Mouse (Mus musculus): ENCODE data around the gene Rxylt1. TPM values are rescaled to one million over a fixed set of nuclear protein-coding genes. Genes with fewer than 3 reads are reported as not detected.

Rxylt1 gene
- total RNA-seq, 1 experiment = 49.9 TPM

DNA sequence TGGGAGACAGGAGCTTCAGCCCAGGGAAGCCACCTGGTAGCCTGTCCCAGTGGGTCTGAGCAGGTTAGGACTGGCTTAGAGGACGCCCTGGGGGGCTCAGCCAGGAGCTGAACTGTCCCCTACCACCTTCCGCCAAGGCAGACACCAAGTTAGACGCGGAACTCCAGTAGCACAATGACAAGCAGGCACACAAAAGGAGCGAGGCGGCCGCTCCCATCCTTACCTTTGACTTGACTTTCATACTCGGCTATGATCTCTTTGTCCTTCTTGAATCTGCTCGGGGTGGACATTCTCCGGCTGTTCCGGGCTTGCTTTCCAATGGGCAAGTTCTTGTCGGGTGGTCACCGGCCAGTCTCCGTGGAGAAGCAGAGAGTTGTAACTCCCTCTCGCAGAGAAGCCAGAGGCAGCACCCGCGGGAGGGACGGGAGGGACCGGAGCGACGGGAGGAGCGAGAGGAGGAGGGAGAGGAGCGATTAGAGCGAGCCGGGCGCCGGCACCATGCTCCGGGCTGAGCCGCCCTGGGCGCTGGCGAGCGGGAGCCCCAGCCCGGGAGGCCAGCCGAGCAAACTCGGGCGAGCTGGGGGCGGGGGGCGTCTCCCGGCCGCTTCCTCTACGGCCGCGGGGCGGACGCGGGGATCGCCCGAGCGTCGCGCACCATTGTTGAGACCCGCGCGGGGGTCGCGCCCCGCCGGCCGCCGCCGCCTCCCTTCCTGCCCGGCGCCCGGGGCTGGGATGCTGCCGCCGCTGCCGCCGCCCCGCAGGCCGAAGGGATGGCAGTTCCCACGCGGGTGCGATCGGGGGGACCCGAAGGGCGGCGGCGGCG is 50.1 kb downstream of the Rxylt1 start, which contains the start of gene Srgap1:
Gene Srgap1, minus strand, starts transcription at position 412 of the 823 bp plus-strand sequence.
- Histone ChIP-seq H3K9ac (ENCODE audit: insufficient read depth, low read depth, low read length, poor library complexity, severe bottlenecking) (peak within 1 kb of the TSS; percentile 70), H3K4me1 (ENCODE audit: control insufficient read depth in 2 of 2, insufficient read depth in 2 of 2, low read length in 2 of 2, poor library complexity in 1 of 2) (peaks cover 0 to 2% of the 10 kb centered on the region in 2 experiments; a peak in 1 of 4 replicates), H3K36me3 (ENCODE audit: control insufficient read depth, insufficient read depth, low read length, poor library complexity, severe bottlenecking) (no peaks in the 10 kb centered on the region), H3K4me3 (ENCODE audit: insufficient read depth in 1 of 2, low read depth in 1 of 2, low read length in 2 of 2, poor library complexity in 1 of 2, severe bottlenecking in 1 of 2) (peak within 1 kb of the TSS; percentile 66 to 81), H3K9me3 (ENCODE audit: control insufficient read depth, insufficient read depth, low read depth, low read length) (no peaks in the 10 kb centered on the region), H3K27ac (ENCODE audit: insufficient read depth, low read depth, low read length, poor library complexity, severe bottlenecking) (peak within 1 kb of the TSS; percentile 34; the same call in 1 of the 2 replicates)
- TF ChIP-seq CHD2 (IDR thresholded peaks at IDR 0.05; ENCODE audit: low read depth, low read length) (no peak), ZNF384 (IDR thresholded peaks at IDR 0.05; ENCODE audit: low read depth, low read length) (no peak), MAFK (IDR thresholded peaks at IDR 0.05; ENCODE audit: insufficient read depth, low read depth, low read length) (no peak), ZC3H11A (IDR thresholded peaks at IDR 0.05; ENCODE audit: borderline replicate concordance, low read depth, low read length) (no peak), HCFC1 (IDR thresholded peaks at IDR 0.05; ENCODE audit: borderline replicate concordance, insufficient read depth, low read length) (no peak)
- in situ Hi-C loops (cut with MboI; ENCODE audit: low sequenced_read_pairs in 2 of 2, unreplicated experiment in 2 of 2) = loop anchor here (5.0 to 25.0 kb wide), 2 partner anchors 285 kb away; no protein-coding TSS in a partner anchor
- DNase-seq (ENCODE audit: low read depth, low spot score) = peak; percentile 63

DNA sequence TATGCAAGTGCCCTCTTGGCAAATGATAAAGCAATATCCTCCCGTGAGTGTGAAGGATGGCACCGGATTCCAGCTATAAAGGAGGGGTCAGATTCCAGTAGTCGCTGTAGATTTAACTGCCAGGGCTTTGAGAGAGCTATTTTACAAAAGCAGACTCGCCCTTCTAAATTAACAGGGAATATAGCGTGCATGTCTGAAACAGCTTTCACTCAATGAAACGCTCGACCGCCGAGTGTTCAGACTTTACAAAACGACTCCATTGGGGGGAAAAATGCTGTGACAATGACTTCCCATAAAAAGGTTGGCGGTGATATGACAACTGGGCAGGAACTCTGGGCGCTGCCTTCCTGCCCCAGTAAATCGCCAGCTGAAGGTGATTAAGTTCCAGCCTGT is 50.7 kb downstream of the Rxylt1 start:
- peaks cover 0 to 2% of the 10 kb centered on the region in 2 experiments; a peak in 1 of 4 replicates for H3K4me1 ChIP-seq (ENCODE audit: control insufficient read depth in 2 of 2, insufficient read depth in 2 of 2, low read length in 2 of 2, poor library complexity in 1 of 2)
- no peak for DNase-seq (ENCODE audit: low read depth, low spot score)
- H3K9ac ChIP-seq (ENCODE audit: insufficient read depth, low read depth, low read length, poor library complexity, severe bottlenecking) = peak overlapping the region; percentile 70; the same call in 1 of the 2 replicates
- H3K27ac ChIP-seq (ENCODE audit: insufficient read depth, low read depth, low read length, poor library complexity, severe bottlenecking) = no peak overlapping the region
- no peaks in the 10 kb centered on the region for H3K36me3 ChIP-seq (ENCODE audit: control insufficient read depth, insufficient read depth, low read length, poor library complexity, severe bottlenecking)
- peak overlapping the region; percentile 66 to 81 for H3K4me3 ChIP-seq (ENCODE audit: insufficient read depth in 1 of 2, low read depth in 1 of 2, low read length in 2 of 2, poor library complexity in 1 of 2, severe bottlenecking in 1 of 2)
- in situ Hi-C loops (cut with MboI; ENCODE audit: low sequenced_read_pairs in 2 of 2, unreplicated experiment in 2 of 2) = loop anchor here (5.0 to 25.0 kb wide), 2 partner anchors 284 kb away; no protein-coding TSS in a partner anchor
- TF ChIP-seq ZNF384 (IDR thresholded peaks at IDR 0.05; ENCODE audit: low read depth, low read length) = no peak
- no peak for TF ChIP-seq HCFC1 (IDR thresholded peaks at IDR 0.05; ENCODE audit: borderline replicate concordance, insufficient read depth, low read length)
- TF ChIP-seq MAFK (IDR thresholded peaks at IDR 0.05; ENCODE audit: insufficient read depth, low read depth, low read length) = no peak
- no peak for TF ChIP-seq CHD2 (IDR thresholded peaks at IDR 0.05; ENCODE audit: low read depth, low read length)
- no peak for TF ChIP-seq ZC3H11A (IDR thresholded peaks at IDR 0.05; ENCODE audit: borderline replicate concordance, low read depth, low read length)
- no peaks in the 10 kb centered on the region for H3K9me3 ChIP-seq (ENCODE audit: control insufficient read depth, insufficient read depth, low read depth, low read length)

DNA sequence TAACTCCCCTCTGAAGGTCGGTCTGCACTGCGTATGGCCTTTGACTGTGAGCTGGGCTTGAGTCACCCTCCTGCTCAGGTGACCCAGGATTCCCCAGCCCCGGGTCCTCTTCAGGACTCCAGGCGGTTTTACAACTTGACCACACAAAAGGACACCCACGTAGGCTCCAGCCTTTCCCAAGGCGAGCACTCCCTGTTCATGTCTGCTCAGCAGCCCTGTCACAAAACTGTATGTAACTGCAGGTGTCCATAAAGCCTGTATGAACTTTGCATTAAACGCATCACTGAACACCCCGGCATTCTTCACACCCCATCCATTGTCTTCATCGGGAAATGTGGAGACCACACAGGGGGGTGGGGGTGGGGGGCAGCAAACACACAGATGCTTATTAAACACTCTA is 51.2 kb downstream of the Rxylt1 start:
- in situ Hi-C loops (cut with MboI; ENCODE audit: low sequenced_read_pairs in 2 of 2, unreplicated experiment in 2 of 2) = loop anchor here (5.0 to 25.0 kb wide), 2 partner anchors 284 kb away; no protein-coding TSS in a partner anchor
- TF ChIP-seq MAFK (IDR thresholded peaks at IDR 0.05; ENCODE audit: insufficient read depth, low read depth, low read length) (no peak), ZNF384 (IDR thresholded peaks at IDR 0.05; ENCODE audit: low read depth, low read length) (no peak), CHD2 (IDR thresholded peaks at IDR 0.05; ENCODE audit: low read depth, low read length) (no peak)
- Histone ChIP-seq H3K9me3 (ENCODE audit: control insufficient read depth, insufficient read depth, low read depth, low read length) (no peaks in the 10 kb centered on the region), H3K27ac (ENCODE audit: insufficient read depth, low read depth, low read length, poor library complexity, severe bottlenecking) (peak overlapping the region; percentile 34; the same call in 1 of the 2 replicates), H3K4me1 (ENCODE audit: control insufficient read depth in 2 of 2, insufficient read depth in 2 of 2, low read length in 2 of 2, poor library complexity in 1 of 2) (peaks cover 0 to 2% of the 10 kb centered on the region in 2 experiments; a peak in 1 of 4 replicates), H3K9ac (ENCODE audit: insufficient read depth, low read depth, low read length, poor library complexity, severe bottlenecking) (no peak overlapping the region), H3K36me3 (ENCODE audit: control insufficient read depth, insufficient read depth, low read length, poor library complexity, severe bottlenecking) (no peaks in the 10 kb centered on the region), H3K4me3 (ENCODE audit: insufficient read depth in 1 of 2, low read depth in 1 of 2, low read length in 2 of 2, poor library complexity in 1 of 2, severe bottlenecking in 1 of 2) (0 out of 4 replicates have a peak overlapping the region, but pooled peaks of 1 of the 2 experiments have one; percentile 66)
- DNase-seq (ENCODE audit: low read depth, low spot score) = no peak

DNA sequence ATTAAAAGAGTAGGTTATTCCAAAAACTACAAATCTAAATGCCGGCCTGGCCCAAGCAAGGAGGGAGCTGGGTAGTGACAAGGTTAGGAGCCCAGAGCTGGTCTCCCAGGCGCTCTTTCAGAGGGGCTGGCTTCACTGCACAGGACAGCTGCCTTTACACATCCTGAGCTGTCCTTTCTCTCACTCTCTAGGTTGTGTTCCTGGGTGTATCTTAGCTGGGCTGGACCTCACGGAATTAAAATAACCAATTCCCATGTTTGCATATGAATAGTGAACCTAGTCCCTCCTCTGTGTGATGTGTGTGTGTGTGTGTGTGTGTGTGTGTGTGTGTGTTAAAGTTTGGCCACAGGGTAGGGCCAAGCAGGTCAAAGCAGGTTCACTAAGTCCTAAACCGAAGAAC is 52.2 kb downstream of the Rxylt1 start:
- TF ChIP-seq ZC3H11A (IDR thresholded peaks at IDR 0.05; ENCODE audit: borderline replicate concordance, low read depth, low read length) (no peak), MAFK (IDR thresholded peaks at IDR 0.05; ENCODE audit: insufficient read depth, low read depth, low read length) (no peak), ZNF384 (IDR thresholded peaks at IDR 0.05; ENCODE audit: low read depth, low read length) (no peak), HCFC1 (IDR thresholded peaks at IDR 0.05; ENCODE audit: borderline replicate concordance, insufficient read depth, low read length) (no peak), CHD2 (IDR thresholded peaks at IDR 0.05; ENCODE audit: low read depth, low read length) (no peak)
- Histone ChIP-seq H3K9me3 (ENCODE audit: control insufficient read depth, insufficient read depth, low read depth, low read length) (no peaks in the 10 kb centered on the region), H3K4me3 (ENCODE audit: insufficient read depth in 1 of 2, low read depth in 1 of 2, low read length in 2 of 2, poor library complexity in 1 of 2, severe bottlenecking in 1 of 2) (no peak overlapping the region), H3K9ac (ENCODE audit: insufficient read depth, low read depth, low read length, poor library complexity, severe bottlenecking) (no peak overlapping the region), H3K36me3 (ENCODE audit: control insufficient read depth, insufficient read depth, low read length, poor library complexity, severe bottlenecking) (no peaks in the 10 kb centered on the region), H3K27ac (ENCODE audit: insufficient read depth, low read depth, low read length, poor library complexity, severe bottlenecking) (no peak overlapping the region), H3K4me1 (ENCODE audit: control insufficient read depth in 2 of 2, insufficient read depth in 2 of 2, low read length in 2 of 2, poor library complexity in 1 of 2) (peaks cover 0 to 2% of the 10 kb centered on the region in 2 experiments; a peak in 1 of 4 replicates)
- in situ Hi-C loops (cut with MboI; ENCODE audit: low sequenced_read_pairs in 2 of 2, unreplicated experiment in 2 of 2) = loop anchor here (5.0 to 25.0 kb wide), 3 partner anchors 283 to 343 kb away; no protein-coding TSS in a partner anchor
- no peak for DNase-seq (ENCODE audit: low read depth, low spot score)

All from ES-E14 (cell line).